Mouse (Mus musculus) ES-E14 (cell line): ENCODE results near the gene Ptprj.
"Not testable (repeated sequence)": the region's sequence is repeated elsewhere in the genome, so short reads cannot be mapped to it uniquely, and the experiment has no call there.

Source experiments
- CHD2 ChIP-seq: IDR thresholded peaks from 2 replicates; pipeline ENCODE4 v1.6.1; 2014; ENCODE audit warnings: mild to moderate bottlenecking, low read depth, low read length, inconsistent platforms
- HCFC1 ChIP-seq: IDR thresholded peaks from 2 replicates; pipeline ENCODE4 v1.6.1; 2012; ENCODE audit warnings: low read length, inconsistent platforms, borderline replicate concordance; ENCODE audit not compliant: insufficient read depth
- MAFK ChIP-seq: IDR thresholded peaks from 2 replicates; pipeline ENCODE4 v1.6.1; 2014; ENCODE audit warnings: mild to moderate bottlenecking, low read depth, low read length, inconsistent platforms; ENCODE audit not compliant: insufficient read depth
- ZC3H11A ChIP-seq: IDR thresholded peaks from 2 replicates; pipeline ENCODE4 v1.6.1; 2012; ENCODE audit warnings: low read depth, mild to moderate bottlenecking, inconsistent platforms, low read length, borderline replicate concordance
- ZNF384 ChIP-seq: IDR thresholded peaks from 2 replicates; pipeline ENCODE4 v1.6.1; 2012; ENCODE audit warnings: low read depth, low read length, inconsistent platforms

DNA sequence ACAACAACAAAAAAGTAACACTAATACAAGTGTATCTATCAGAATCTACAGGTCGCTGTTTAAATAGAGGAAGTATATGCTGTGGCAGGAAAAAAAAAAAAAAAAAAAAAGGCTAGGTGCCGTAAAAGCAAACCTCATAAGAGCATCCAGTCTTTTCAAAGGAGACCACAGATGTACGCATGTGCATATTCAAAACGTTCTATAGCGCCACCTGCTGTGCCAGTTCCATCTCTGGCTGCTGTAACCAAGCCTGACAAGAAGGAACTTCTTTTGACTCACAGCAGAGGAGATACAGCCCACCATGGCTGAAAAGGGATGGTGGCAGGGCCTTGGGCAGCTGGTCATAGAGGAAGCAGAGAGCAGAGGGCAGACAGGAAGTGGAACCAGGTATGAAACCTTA, 143.0 kb downstream of the Ptprj start:
- TF ChIP-seq CHD2, ZNF384, HCFC1, ZC3H11A, MAFK: not testable (repeated sequence)
